Mouse (Mus musculus) embryonic facial prominence, embryonic 12.5 days (tissue): Measurements from ENCODE around the gene Myo9b. TPM values are rescaled to one million over a fixed set of nuclear protein-coding genes. Genes with fewer than 3 reads are reported as not detected.
"Not testable (repeated sequence)": the region's sequence is repeated elsewhere in the genome, so short reads cannot be mapped to it uniquely, and the experiment has no call there.

Experiments used
- ATAC-seq: fragments of 200-750 bp; cut with Nextera tagmentation; 2 replicates; pipeline ENCODE4 v1.8.0; 2017; ENCODE audit not compliant: insufficient number of reproducible peaks, insufficient read depth, low FRiP score, low TSS enrichment
- H3K27ac ChIP-seq: fragments of 300-500 bp; sonication (generic); 2 replicates; pipeline ENCODE4 v1.5.1; 2016; ENCODE audit warnings: mild to moderate bottlenecking
- H3K27me3 ChIP-seq: fragments of 300-500 bp; sonication (generic); 2 replicates; pipeline ENCODE4 v1.6.1; 2016; ENCODE audit warnings: mild to moderate bottlenecking, moderate library complexity
- H3K36me3 ChIP-seq: fragments of 300-500 bp; sonication (generic); 2 replicates; pipeline ENCODE4 v1.6.1; 2016; ENCODE audit warnings: mild to moderate bottlenecking
- H3K4me1 ChIP-seq: fragments of 300-500 bp; sonication (generic); 2 replicates; pipeline ENCODE4 v1.6.1; 2016
- H3K4me2 ChIP-seq: fragments of 300-500 bp; sonication (generic); replicated peaks from 2 replicates; pipeline ENCODE4 v1.6.1; 2016; ENCODE audit warnings: mild to moderate bottlenecking, moderate library complexity
- H3K4me3 ChIP-seq: fragments of 300-500 bp; sonication (generic); 2 replicates; pipeline ENCODE4 v1.5.1; 2016; ENCODE audit warnings: mild to moderate bottlenecking
- H3K9ac ChIP-seq: fragments of 300-500 bp; sonication (generic); 2 replicates; pipeline ENCODE4 v1.6.1; 2016; ENCODE audit warnings: mild to moderate bottlenecking, moderate library complexity
- H3K9me3 ChIP-seq: fragments of 300-500 bp; sonication (generic); 2 replicates; pipeline ENCODE4 v1.6.1; 2016; ENCODE audit warnings: mild to moderate bottlenecking, moderate library complexity
- WGBS: fragments of 180-500 bp; shearing (Covaris S2); methylation state at CpG from one replicate; pipeline ENCODE4 v1.1.7; 2016; 5-methylcytosine and 5-hydroxymethylcytosine counted together
- polyA plus RNA-seq: library from polyadenylated mRNA; unstranded; fragments of >200 nt; fragmentation: Nextera tagmentation; extraction: Ambion mirVana; gene quantifications from 2 replicates; pipeline ENCODE4 v1.2.1, GENCODE M21; 2016

The Myo9b gene
- polyA plus RNA-seq, 1 experiment from 2014 or later: 34.0 TPM

- H3K9ac ChIP-seq, H3K36me3 ChIP-seq, H3K27me3 ChIP-seq, H3K4me2 ChIP-seq, H3K27ac ChIP-seq, H3K4me1 ChIP-seq, H3K4me3 ChIP-seq, ATAC-seq, H3K9me3 ChIP-seq: not testable (repeated sequence)
- WGBS: 85% methylated on average over 1 of the region's 1 CpGs
These were observed 6.9 kb downstream of the Myo9b start for GRCm38 (mm10) chr8:71279409-71279808.

GRCm38 (mm10) chr8:71281731-71282130 lies 9.2 kb downstream of the Myo9b start:
- not testable (repeated sequence) for H3K36me3 ChIP-seq, H3K9ac ChIP-seq, H3K27me3 ChIP-seq, H3K27ac ChIP-seq, ATAC-seq, H3K4me2 ChIP-seq, H3K9me3 ChIP-seq, H3K4me1 ChIP-seq, H3K4me3 ChIP-seq
- 63% methylated on average over 1 of the region's 1 CpGs for WGBS

GRCm38 (mm10) chr8:71282621-71283020 lies 10.1 kb downstream of the Myo9b start:
- H3K9me3 ChIP-seq: no peaks in the 10 kb centered on the region
- no peaks in the 10 kb centered on the region; the same call in 1 of the 2 replicates for H3K4me1 ChIP-seq
- 75% methylated on average over 5 of the region's 5 CpGs for WGBS
- H3K27ac ChIP-seq: no peak overlapping the region
- H3K4me2 ChIP-seq: no peak overlapping the region
- no peaks in the 10 kb centered on the region for H3K36me3 ChIP-seq
- no peaks in the 10 kb centered on the region for H3K27me3 ChIP-seq
- no peak for ATAC-seq
- H3K9ac ChIP-seq: no peak overlapping the region
- H3K4me3 ChIP-seq: no peak overlapping the region

- H3K27me3 ChIP-seq, H3K9me3 ChIP-seq, H3K9ac ChIP-seq, H3K4me2 ChIP-seq, H3K27ac ChIP-seq, ATAC-seq, H3K4me3 ChIP-seq, H3K4me1 ChIP-seq: not testable (repeated sequence)
- WGBS: 70% methylated on average over 2 of the region's 2 CpGs
- H3K36me3 ChIP-seq: peaks cover 17% of the 10 kb centered on the region
These were observed 13.7 kb downstream of the Myo9b start for GRCm38 (mm10) chr8:71286223-71286622.

- Histone ChIP-seq H3K27ac (no peak overlapping the region), H3K4me2 (no peak overlapping the region), H3K4me3 (no peak overlapping the region), H3K9me3 (no peaks in the 10 kb centered on the region), H3K27me3 (no peaks in the 10 kb centered on the region), H3K4me1 (no peaks in the 10 kb centered on the region), H3K9ac (no peak overlapping the region), H3K36me3 (peaks cover 27% of the 10 kb centered on the region)
- no peak for ATAC-seq
- WGBS: 60% methylated on average over 3 of the region's 3 CpGs
These were observed 16.0 kb downstream of the Myo9b start for GRCm38 (mm10) chr8:71288441-71288949.

GRCm38 (mm10) chr8:71289098-71289497 lies 16.6 kb downstream of the Myo9b start:
- no peaks in the 10 kb centered on the region for H3K27me3 ChIP-seq

GRCm38 (mm10) chr8:71290211-71290610 lies 17.7 kb downstream of the Myo9b start:
- ATAC-seq: no peak
- 95% methylated on average over 21 of the region's 21 CpGs for WGBS
- Histone ChIP-seq H3K36me3 (peaks cover 29% of the 10 kb centered on the region), H3K4me1 (no peaks in the 10 kb centered on the region), H3K27me3 (no peaks in the 10 kb centered on the region), H3K27ac (no peak overlapping the region), H3K9ac (no peak overlapping the region), H3K9me3 (no peaks in the 10 kb centered on the region), H3K4me3 (no peak overlapping the region), H3K4me2 (no peak overlapping the region)

More at GRCm38 (mm10) chr8:71289098-71289497, 16.6 kb downstream of the Myo9b start:
- H3K4me3 ChIP-seq: no peak overlapping the region
- no peak overlapping the region for H3K27ac ChIP-seq
- no peaks in the 10 kb centered on the region for H3K9me3 ChIP-seq
- no peak for ATAC-seq
- no peaks in the 10 kb centered on the region for H3K4me1 ChIP-seq
- no peak overlapping the region for H3K9ac ChIP-seq
- peaks cover 27% of the 10 kb centered on the region for H3K36me3 ChIP-seq
- 81% methylated on average over 7 of the region's 7 CpGs for WGBS
- H3K4me2 ChIP-seq: no peak overlapping the region

- Histone ChIP-seq H3K4me2 (no peak overlapping the region), H3K4me1 (no peaks in the 10 kb centered on the region), H3K9ac (no peak overlapping the region), H3K4me3 (no peak overlapping the region), H3K36me3 (peaks cover 31% of the 10 kb centered on the region), H3K27me3 (no peaks in the 10 kb centered on the region), H3K9me3 (no peaks in the 10 kb centered on the region), H3K27ac (no peak overlapping the region)
- no peak for ATAC-seq
- WGBS: 93% methylated on average over 10 of the region's 10 CpGs
These were observed 18.4 kb downstream of the Myo9b start for GRCm38 (mm10) chr8:71290911-71291310.

- WGBS: 98% methylated on average over 6 of the region's 6 CpGs
- ATAC-seq: no peak
- H3K36me3 ChIP-seq: peaks cover 34% of the 10 kb centered on the region
- H3K4me2 ChIP-seq: no peak overlapping the region
- H3K4me3 ChIP-seq: no peak overlapping the region
- no peaks in the 10 kb centered on the region for H3K9me3 ChIP-seq
- no peak overlapping the region for H3K9ac ChIP-seq
- no peak overlapping the region for H3K27ac ChIP-seq
- no peaks in the 10 kb centered on the region for H3K4me1 ChIP-seq
- no peaks in the 10 kb centered on the region for H3K27me3 ChIP-seq
These were observed 18.8 kb downstream of the Myo9b start for GRCm38 (mm10) chr8:71291351-71291750.

- H3K9me3 ChIP-seq, H3K4me1 ChIP-seq, H3K4me2 ChIP-seq, ATAC-seq, H3K27me3 ChIP-seq, H3K27ac ChIP-seq, H3K4me3 ChIP-seq, H3K9ac ChIP-seq: not testable (repeated sequence)
- 84% methylated on average over 3 of the region's 3 CpGs for WGBS
- H3K36me3 ChIP-seq: peaks cover 45% of the 10 kb centered on the region
These were observed 21.4 kb downstream of the Myo9b start for GRCm38 (mm10) chr8:71293930-71294329.

- H3K4me3 ChIP-seq: no peak overlapping the region
- peaks cover 28% of the 10 kb centered on the region for H3K36me3 ChIP-seq
- no peak overlapping the region for H3K27ac ChIP-seq
- no peaks in the 10 kb centered on the region for H3K4me1 ChIP-seq
- 85% methylated on average over 2 of the region's 2 CpGs for WGBS
- no peak overlapping the region for H3K4me2 ChIP-seq
- H3K9me3 ChIP-seq: no peaks in the 10 kb centered on the region
- ATAC-seq: no peak
- no peaks in the 10 kb centered on the region for H3K27me3 ChIP-seq
- H3K9ac ChIP-seq: no peak overlapping the region
These were observed 23.7 kb downstream of the Myo9b start for GRCm38 (mm10) chr8:71296188-71296621.

- Histone ChIP-seq H3K9me3 (no peaks in the 10 kb centered on the region), H3K4me1 (no peaks in the 10 kb centered on the region), H3K27ac (no peak overlapping the region), H3K4me2 (no peak overlapping the region), H3K4me3 (no peak overlapping the region), H3K27me3 (no peaks in the 10 kb centered on the region), H3K36me3 (peaks cover 24% of the 10 kb centered on the region), H3K9ac (no peak overlapping the region)
- 93% methylated on average over 2 of the region's 2 CpGs for WGBS
- no peak for ATAC-seq
These were observed 24.3 kb downstream of the Myo9b start for GRCm38 (mm10) chr8:71296784-71297183.

- no peak overlapping the region for H3K9ac ChIP-seq
- peaks cover 24% of the 10 kb centered on the region for H3K36me3 ChIP-seq
These were observed 24.9 kb downstream of the Myo9b start for GRCm38 (mm10) chr8:71297439-71297838.

More at GRCm38 (mm10) chr8:71297439-71297838, 24.9 kb downstream of the Myo9b start:
- no peaks in the 10 kb centered on the region for H3K27me3 ChIP-seq
- H3K4me3 ChIP-seq: no peak overlapping the region
- H3K27ac ChIP-seq: no peak overlapping the region
- 88% methylated on average over 1 of the region's 1 CpGs for WGBS
- ATAC-seq: no peak
- H3K9me3 ChIP-seq: no peaks in the 10 kb centered on the region
- H3K4me2 ChIP-seq: no peak overlapping the region
- no peaks in the 10 kb centered on the region for H3K4me1 ChIP-seq
